Mouse (Mus musculus) thymus, adult 2 months (tissue): ENCODE data around the gene Chst2. TPM values are rescaled to one million over a fixed set of nuclear protein-coding genes. Genes with fewer than 3 reads are reported as not detected.

Experiments
- DNase-seq: peaks from one replicate; pipeline ENCODE4 v3.0.0; 2021
- H3K27ac ChIP-seq: fragments of 200-500 bp; 2 replicates; pipeline ENCODE4 v1.5.1; 2012; ENCODE audit warnings: low read length, control low read depth; ENCODE audit not compliant: control insufficient read depth, insufficient read depth
- H3K27me3 ChIP-seq: fragments of 200-500 bp; 2 replicates; pipeline ENCODE4 v1.6.1; 2012; ENCODE audit warnings: mild to moderate bottlenecking, low read length, moderate library complexity, mixed read lengths; ENCODE audit not compliant: control insufficient read depth, insufficient read depth
- H3K36me3 ChIP-seq: fragments of 200-500 bp; 2 replicates; pipeline ENCODE4 v1.6.1; 2012; ENCODE audit warnings: mild to moderate bottlenecking, low read length, moderate library complexity; ENCODE audit not compliant: control insufficient read depth, insufficient read depth
- H3K4me1 ChIP-seq: fragments of 200-500 bp; replicated peaks from 2 replicates; pipeline ENCODE4 v1.6.1; 2012; ENCODE audit warnings: low read length; ENCODE audit not compliant: control insufficient read depth, insufficient read depth
- H3K4me3 ChIP-seq: fragments of 200-500 bp; 2 replicates; pipeline ENCODE4 v1.5.1; 2012; ENCODE audit warnings: mild to moderate bottlenecking, low read length, control low read depth, moderate library complexity; ENCODE audit not compliant: control insufficient read depth, insufficient read depth
- CTCF ChIP-seq: fragments of 200-500 bp; IDR thresholded peaks from 2 replicates; pipeline ENCODE4 v1.5.1; 2012; ENCODE audit warnings: mild to moderate bottlenecking, control low read depth, low read length, moderate library complexity, borderline replicate concordance; ENCODE audit not compliant: control insufficient read depth, poor library complexity, insufficient read depth; ENCODE audit errors: extremely low read depth
- POLR2A ChIP-seq: fragments of 200-500 bp; IDR thresholded peaks from 2 replicates; pipeline ENCODE4 v1.6.1; 2012; ENCODE audit warnings: mild to moderate bottlenecking, low read length, control low read depth, moderate library complexity; ENCODE audit not compliant: control insufficient read depth, poor library complexity, insufficient read depth; ENCODE audit errors: extremely low read depth
- WGBS: fragments of 180-500 bp; shearing (Covaris S2); methylation state at CpG from one replicate; pipeline ENCODE4 v1.1.7; 2018; 5-methylcytosine and 5-hydroxymethylcytosine counted together
- polyA plus RNA-seq: library from polyadenylated mRNA; depleted of rRNA; stranded (reverse); fragments of >200 nt; gene quantifications from 2 replicates; pipeline ENCODE4 v1.2.3, GENCODE M21; 2012

Chst2 gene
- polyA plus RNA-seq, 1 experiment: 2.5 TPM

DNA sequence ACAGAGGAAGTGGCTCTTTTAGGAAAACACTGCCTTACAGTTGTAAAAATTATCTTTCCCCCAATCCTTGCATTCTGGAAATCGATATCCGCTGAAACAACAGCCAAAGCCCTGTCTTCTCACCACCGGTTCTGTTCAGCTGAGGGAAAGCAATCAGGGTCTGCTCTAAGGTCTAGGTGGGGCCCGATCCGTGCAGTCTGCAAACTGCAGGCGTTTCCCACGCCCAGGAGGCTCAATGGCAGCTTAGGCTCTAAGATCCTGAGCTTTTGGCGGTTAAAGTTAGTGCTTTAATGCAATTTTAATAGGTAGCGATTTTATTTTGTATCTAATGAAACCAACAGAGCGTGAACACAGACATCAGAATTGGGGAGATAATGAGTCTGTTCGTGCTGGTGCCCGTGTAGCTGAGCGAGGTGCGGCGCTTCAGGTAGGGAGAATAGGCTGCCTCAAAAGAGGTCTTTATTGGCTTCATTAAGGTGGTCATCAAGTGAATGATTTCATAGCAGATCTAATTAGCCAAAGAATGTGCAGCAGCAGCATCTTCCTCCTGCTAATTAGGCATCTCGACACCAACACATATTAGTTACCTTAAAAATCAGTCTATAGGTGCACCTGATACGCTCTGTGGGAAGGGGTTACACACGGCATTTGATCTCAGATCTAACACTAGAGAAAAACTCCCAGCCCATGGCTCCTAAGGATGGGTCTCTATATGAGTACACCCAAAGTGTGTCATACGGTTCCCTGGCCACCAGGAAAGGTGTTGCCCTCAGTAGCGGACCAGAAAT, 29.2 kb upstream of the Chst2 start:
- TF ChIP-seq CTCF (no peak), POLR2A (no peak)
- Histone ChIP-seq H3K4me1 (no peaks in the 10 kb centered on the region), H3K27me3 (no peaks in the 10 kb centered on the region), H3K36me3 (no peaks in the 10 kb centered on the region), H3K4me3 (no peak overlapping the region), H3K27ac (no peak overlapping the region)
- WGBS: 92% methylated on average over 20 of the region's 20 CpGs
- no peak for DNase-seq

DNA sequence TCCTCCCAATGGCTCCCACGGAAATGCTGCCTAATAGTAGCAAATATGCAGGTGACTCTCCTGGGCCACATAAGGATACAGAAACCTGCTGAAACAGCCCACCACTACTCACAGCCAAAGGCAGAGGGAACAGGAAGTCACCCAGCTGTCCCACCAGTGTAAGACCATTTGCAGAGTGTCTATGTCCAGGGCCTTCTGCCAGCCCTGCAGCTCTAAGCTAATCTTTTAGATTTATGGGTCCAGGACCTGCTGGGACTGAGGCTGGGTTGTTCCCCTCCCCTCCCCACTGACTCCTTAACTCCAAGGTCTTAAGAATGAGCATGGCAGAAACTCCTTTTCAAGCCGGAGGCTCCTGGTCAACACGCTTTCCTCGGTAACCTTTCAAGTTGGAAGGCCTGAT, 21.8 kb upstream of the Chst2 start:
- H3K27ac ChIP-seq: no peak overlapping the region
- 91% methylated on average over 4 of the region's 4 CpGs for WGBS
- no peak for TF ChIP-seq CTCF
- no peak for TF ChIP-seq POLR2A
- DNase-seq: no peak
- no peak overlapping the region for H3K4me3 ChIP-seq
- no peaks in the 10 kb centered on the region for H3K4me1 ChIP-seq
- H3K36me3 ChIP-seq: no peaks in the 10 kb centered on the region
- no peaks in the 10 kb centered on the region for H3K27me3 ChIP-seq

DNA sequence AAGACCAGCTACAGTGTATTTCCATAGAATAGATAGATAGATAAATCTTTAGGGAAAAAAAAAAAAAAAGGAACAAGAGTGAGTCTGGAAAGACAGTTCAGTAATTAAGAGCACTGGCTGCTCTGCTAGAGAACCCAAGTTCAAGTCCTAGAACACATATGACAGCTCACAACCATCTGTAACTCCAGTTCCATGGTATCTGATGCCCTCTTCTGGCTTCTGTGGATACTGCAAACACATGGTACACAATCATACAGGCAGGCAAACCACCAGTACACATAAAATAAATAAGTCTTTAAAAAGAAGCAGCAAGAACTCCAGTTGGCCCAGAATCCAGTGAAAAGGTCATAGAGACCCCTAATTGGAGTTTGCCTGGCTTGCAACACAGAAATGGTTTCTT, 7.4 kb upstream of the Chst2 start:
- H3K4me1 ChIP-seq: no peaks in the 10 kb centered on the region
- no peak overlapping the region for H3K4me3 ChIP-seq
- H3K36me3 ChIP-seq: no peaks in the 10 kb centered on the region
- peak; percentile 12 for DNase-seq
- H3K27ac ChIP-seq: no peak overlapping the region
- H3K27me3 ChIP-seq: no peaks in the 10 kb centered on the region; the same call in 1 of the 2 replicates
- TF ChIP-seq CTCF (no peak), POLR2A (no peak)

DNA sequence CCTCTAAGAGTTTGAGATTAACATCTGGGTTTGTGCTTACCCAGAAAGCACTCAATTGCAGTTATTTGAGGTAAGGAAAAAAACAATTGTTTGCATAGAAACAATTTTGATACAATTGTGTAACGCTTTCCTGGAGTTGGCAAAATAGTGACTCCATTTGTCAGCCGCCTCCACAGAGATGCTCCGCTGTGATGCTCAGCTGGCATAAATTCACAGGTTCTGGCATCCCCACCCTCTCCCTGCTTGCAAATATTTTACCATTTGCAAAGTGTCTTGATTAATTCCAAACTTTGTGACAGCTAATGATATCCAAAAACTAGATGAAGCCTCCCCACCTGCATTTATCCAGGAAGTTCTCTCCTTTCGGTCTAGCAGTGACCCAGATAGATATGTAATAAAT, 5.5 kb upstream of the Chst2 start:
- peaks cover 8% of the 10 kb centered on the region for H3K4me1 ChIP-seq
- TF ChIP-seq CTCF (no peak), POLR2A (no peak)
- H3K36me3 ChIP-seq: no peaks in the 10 kb centered on the region
- H3K4me3 ChIP-seq: no peak overlapping the region
- peaks cover 8% of the 10 kb centered on the region for H3K27me3 ChIP-seq
- 93% methylated on average over 4 of the region's 4 CpGs for WGBS
- DNase-seq: no peak
- no peak overlapping the region for H3K27ac ChIP-seq

DNA sequence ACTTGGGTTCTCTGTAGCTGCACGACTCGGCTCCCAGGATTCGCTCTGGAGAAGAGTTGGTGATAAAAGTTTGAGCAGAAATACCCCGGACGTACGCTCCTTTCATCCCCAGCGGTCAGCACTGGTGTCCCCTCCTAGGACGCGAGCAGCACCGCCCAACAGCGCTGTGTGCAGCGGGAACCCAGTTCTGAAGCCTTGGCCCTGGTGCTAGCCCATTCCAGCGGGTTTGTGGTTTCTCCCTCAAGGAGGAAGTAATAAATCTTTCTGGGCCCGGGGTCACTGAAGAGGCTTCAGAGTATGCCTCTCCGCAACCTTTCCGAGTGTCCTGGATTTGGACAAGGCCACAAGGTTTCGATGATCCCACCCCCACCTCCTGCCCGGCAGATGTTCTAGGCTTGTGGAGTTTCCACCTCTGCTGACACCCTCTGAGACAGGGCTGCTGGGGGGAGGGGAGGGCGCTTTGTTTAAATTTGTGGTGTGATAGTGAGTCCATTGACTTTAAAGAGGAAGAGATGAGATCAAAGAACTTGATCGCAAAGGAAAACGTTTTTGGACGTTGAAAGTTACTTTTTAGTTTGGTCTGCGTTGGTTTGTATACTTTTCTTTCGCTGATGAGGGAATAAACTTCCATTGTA, 1.2 kb upstream of the Chst2 start:
- H3K4me3 ChIP-seq: peak overlapping the region; percentile 42
- H3K36me3 ChIP-seq: no peaks in the 10 kb centered on the region
- DNase-seq: peak; percentile 23
- TF ChIP-seq POLR2A: no peak
- no peak for TF ChIP-seq CTCF
- H3K27ac ChIP-seq: no peak overlapping the region
- H3K27me3 ChIP-seq: peaks cover 12% of the 10 kb centered on the region
- H3K4me1 ChIP-seq: peaks cover 23% of the 10 kb centered on the region
- 1% methylated on average over 24 of the region's 24 CpGs for WGBS

DNA sequence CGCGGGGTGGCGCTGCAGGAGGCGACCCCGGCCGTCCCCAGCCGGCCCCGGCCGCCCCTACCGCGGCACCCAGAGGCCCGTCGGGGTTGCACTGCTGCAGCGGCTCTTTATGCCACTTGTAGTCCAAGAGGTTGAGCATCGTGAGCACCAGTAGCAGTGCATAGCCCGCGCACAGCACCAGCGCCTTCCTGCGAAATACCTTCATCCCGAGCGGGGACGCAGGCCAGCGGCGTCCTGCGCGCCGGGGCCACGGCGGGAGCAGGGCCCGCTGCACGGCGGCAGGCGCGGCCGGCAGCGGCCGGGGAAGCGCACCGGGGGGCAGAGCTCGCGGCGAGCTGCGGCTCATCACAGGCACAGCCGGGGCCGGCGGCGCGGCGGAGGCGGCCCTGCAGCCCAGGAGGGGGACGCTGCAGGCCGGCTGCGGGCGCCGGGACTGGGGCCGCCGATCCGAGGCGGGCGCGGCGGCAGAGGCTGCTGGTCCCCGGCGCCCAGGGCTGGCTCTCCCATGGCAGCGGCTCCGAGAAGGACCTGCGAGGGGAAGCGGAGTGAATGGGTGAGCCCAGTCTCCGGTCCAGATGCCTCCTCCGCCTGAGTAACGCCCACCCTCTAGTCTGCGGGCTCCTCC, 464 bp downstream of the Chst2 start:
- Histone ChIP-seq H3K36me3 (no peaks in the 10 kb centered on the region), H3K27ac (no peak overlapping the region), H3K27me3 (peaks cover 12% of the 10 kb centered on the region), H3K4me1 (peaks cover 23% of the 10 kb centered on the region), H3K4me3 (peak overlapping the region; percentile 42)
- no peak for TF ChIP-seq POLR2A
- TF ChIP-seq CTCF: no peak
- DNase-seq: peak; percentile 16
- WGBS: under 1% methylated on average over 69 of the region's 72 CpGs

DNA sequence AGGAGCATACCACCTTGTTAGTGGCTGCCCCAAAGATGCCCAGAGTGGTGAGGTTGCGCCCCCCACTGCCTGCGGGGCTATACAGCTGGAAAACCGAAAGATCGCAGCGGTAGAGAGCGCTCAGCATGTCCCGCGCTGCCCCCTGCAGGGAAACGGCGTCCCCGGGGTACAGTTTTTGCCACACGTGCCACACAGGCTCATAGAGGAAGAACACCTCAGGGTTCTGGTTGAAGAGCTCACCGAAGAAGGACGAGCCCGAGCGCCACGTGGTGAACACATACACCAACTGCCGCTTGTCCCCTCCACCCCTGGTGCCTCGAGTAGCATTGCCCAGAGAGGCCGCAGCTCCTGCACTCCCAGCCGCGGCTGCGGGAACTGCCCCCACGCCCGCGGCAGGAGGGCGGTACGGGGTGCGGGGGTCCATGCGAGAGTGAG, 994 bp downstream of the Chst2 start:
- 2% methylated on average over 30 of the region's 30 CpGs for WGBS

More for the DNA sequence above, 994 bp downstream of the Chst2 start:
- Histone ChIP-seq H3K27ac (no peak overlapping the region), H3K27me3 (peaks cover 12% of the 10 kb centered on the region), H3K36me3 (no peaks in the 10 kb centered on the region), H3K4me1 (peaks cover 23% of the 10 kb centered on the region), H3K4me3 (peak overlapping the region; percentile 27)
- TF ChIP-seq POLR2A (no peak), CTCF (no peak; the same call in 1 of the 2 replicates)
- DNase-seq: peak; percentile 86
